Mouse (Mus musculus) v-Abl transformed pro-B cells (cell line): ENCODE data around the gene Fdxr.

Experiments used
- in situ Hi-C, 2 experiments: fragments of 400-800 bp; cut with MboI; formaldehyde crosslinking; loops; one replicate each; pipeline ENCODE4 v1.15.1; 2025; ENCODE audit not compliant: unreplicated experiment in 2 of 2

Fdxr gene

GRCm38 (mm10) chr11:115223451-115223850 is 53.4 kb downstream of the Fdxr start:
- in situ Hi-C loops: no loop called here

GRCm38 (mm10) chr11:115222570-115222969 is 54.3 kb downstream of the Fdxr start:
- in situ Hi-C loops: no loop called here

- in situ Hi-C loops: no loop called here
Observed at GRCm38 (mm10) chr11:115222077-115222476, 54.8 kb downstream of the Fdxr start.

- in situ Hi-C loops: no loop called here
Observed at GRCm38 (mm10) chr11:115219685-115220084, 57.2 kb downstream of the Fdxr start.

GRCm38 (mm10) chr11:115219263-115219662 is 57.6 kb downstream of the Fdxr start:
- in situ Hi-C loops: no loop called here
